Mouse (Mus musculus): Measurements from ENCODE around the gene Gm26661. TPM values are rescaled to one million over a fixed set of nuclear protein-coding genes. Genes with fewer than 3 reads are reported as not detected.
A peak's percentile ranks its signal among the peaks of the same experiment; 100 is the strongest.

The Gm26661 gene
- total and polyA plus RNA-seq, 2 experiments from 2014 or later = not detected

GRCm38 (mm10) chr14:7821341-7821740 lies 30.0 kb downstream of the Gm26661 start:
- Histone ChIP-seq H3K27me3 (ENCODE audit: insufficient read depth, low read length) (no peaks in the 10 kb centered on the region), H3K36me3 (ENCODE audit: insufficient read depth) (no peaks in the 10 kb centered on the region), H3K9me3 (ENCODE audit: low read length) (no peaks in the 10 kb centered on the region), H3K9ac (no peak overlapping the region), H3K4me3 (ENCODE audit: low read depth, low read length) (no peak overlapping the region), H3K27ac (ENCODE audit: low read depth, low read length) (no peak overlapping the region), H3K4me2 (ENCODE audit: low read depth) (no peak overlapping the region), H3K4me1 (ENCODE audit: insufficient read depth) (peaks cover 22% of the 10 kb centered on the region)
- no peak for TF ChIP-seq CTCF (IDR thresholded peaks at IDR 0.05; ENCODE audit: low read depth)
- DNase-seq (no peak), ATAC-seq (no peak)
- 72% methylated on average over 8 of the region's 8 CpGs for WGBS

DNA sequence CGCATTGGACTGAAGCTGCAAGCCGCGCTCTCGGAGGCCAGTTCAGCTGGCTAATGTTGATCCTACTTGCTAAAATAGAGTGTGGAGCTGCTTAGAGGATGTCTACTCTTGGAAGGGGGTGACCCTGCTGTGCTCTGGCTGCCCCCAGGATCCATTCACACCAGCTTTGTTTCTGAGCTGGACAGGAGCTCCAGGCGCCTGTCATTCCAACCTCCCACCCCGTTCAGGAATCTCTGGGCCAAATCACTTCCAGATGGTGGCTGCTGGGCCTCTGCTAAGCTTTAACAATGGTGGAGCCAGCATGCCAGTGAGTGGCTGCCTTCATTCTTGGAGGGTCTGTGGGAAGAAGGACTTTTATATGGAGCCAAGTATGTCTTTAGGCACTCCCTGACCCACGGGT lies 31.3 kb downstream of the Gm26661 start:
- Histone ChIP-seq H3K4me1 (ENCODE audit: insufficient read depth) (peaks cover 28% of the 10 kb centered on the region), H3K36me3 (ENCODE audit: insufficient read depth) (no peaks in the 10 kb centered on the region), H3K9ac (no peak overlapping the region), H3K4me2 (ENCODE audit: low read depth) (no peak overlapping the region), H3K27ac (ENCODE audit: low read depth, low read length) (no peak overlapping the region), H3K4me3 (ENCODE audit: low read depth, low read length) (no peak overlapping the region), H3K27me3 (ENCODE audit: insufficient read depth, low read length) (no peaks in the 10 kb centered on the region), H3K9me3 (ENCODE audit: low read length) (no peaks in the 10 kb centered on the region)
- TF ChIP-seq CTCF (IDR thresholded peaks at IDR 0.05; ENCODE audit: low read depth) = no peak
- no peak for DNase-seq
- WGBS = 27% methylated on average over 7 of the region's 7 CpGs
- no peak for ATAC-seq

GRCm38 (mm10) chr14:7824651-7825268 lies 33.4 kb downstream of the Gm26661 start:
- 84% methylated on average over 8 of the region's 8 CpGs for WGBS
- H3K4me2 ChIP-seq (ENCODE audit: low read depth) = no peak overlapping the region
- no peak for ATAC-seq

GRCm38 (mm10) chr14:7826151-7826937 lies 35.0 kb downstream of the Gm26661 start:
- TF ChIP-seq CTCF (IDR thresholded peaks at IDR 0.05; ENCODE audit: low read depth) = no peak
- Histone ChIP-seq H3K4me2 (ENCODE audit: low read depth) (no peak overlapping the region), H3K27me3 (ENCODE audit: insufficient read depth, low read length) (no peaks in the 10 kb centered on the region), H3K9ac (peak overlapping the region; percentile 1; the same call in 1 of the 2 replicates), H3K4me3 (ENCODE audit: low read depth, low read length) (no peak overlapping the region), H3K27ac (ENCODE audit: low read depth, low read length) (peak overlapping the region; percentile 40; the same call in 1 of the 2 replicates), H3K36me3 (ENCODE audit: insufficient read depth) (no peaks in the 10 kb centered on the region), H3K9me3 (ENCODE audit: low read length) (no peaks in the 10 kb centered on the region), H3K4me1 (ENCODE audit: insufficient read depth) (peaks cover 10% of the 10 kb centered on the region)
- DNase-seq (no peak), ATAC-seq (peak; percentile 53)
- WGBS = 20% methylated on average over 10 of the region's 10 CpGs

More at GRCm38 (mm10) chr14:7824651-7825268, 33.4 kb downstream of the Gm26661 start:
- H3K4me1 ChIP-seq (ENCODE audit: insufficient read depth) = peaks cover 21% of the 10 kb centered on the region
- no peak overlapping the region for H3K9ac ChIP-seq
- H3K4me3 ChIP-seq (ENCODE audit: low read depth, low read length) = no peak overlapping the region
- DNase-seq = no peak
- no peaks in the 10 kb centered on the region for H3K36me3 ChIP-seq (ENCODE audit: insufficient read depth)
- no peaks in the 10 kb centered on the region for H3K9me3 ChIP-seq (ENCODE audit: low read length)
- H3K27me3 ChIP-seq (ENCODE audit: insufficient read depth, low read length) = no peaks in the 10 kb centered on the region
- no peak overlapping the region for H3K27ac ChIP-seq (ENCODE audit: low read depth, low read length)
- TF ChIP-seq CTCF (IDR thresholded peaks at IDR 0.05; ENCODE audit: low read depth) = no peak

GRCm38 (mm10) chr14:7829181-7829580 lies 37.8 kb downstream of the Gm26661 start:
- 92% methylated on average over 2 of the region's 2 CpGs for WGBS

DNA sequence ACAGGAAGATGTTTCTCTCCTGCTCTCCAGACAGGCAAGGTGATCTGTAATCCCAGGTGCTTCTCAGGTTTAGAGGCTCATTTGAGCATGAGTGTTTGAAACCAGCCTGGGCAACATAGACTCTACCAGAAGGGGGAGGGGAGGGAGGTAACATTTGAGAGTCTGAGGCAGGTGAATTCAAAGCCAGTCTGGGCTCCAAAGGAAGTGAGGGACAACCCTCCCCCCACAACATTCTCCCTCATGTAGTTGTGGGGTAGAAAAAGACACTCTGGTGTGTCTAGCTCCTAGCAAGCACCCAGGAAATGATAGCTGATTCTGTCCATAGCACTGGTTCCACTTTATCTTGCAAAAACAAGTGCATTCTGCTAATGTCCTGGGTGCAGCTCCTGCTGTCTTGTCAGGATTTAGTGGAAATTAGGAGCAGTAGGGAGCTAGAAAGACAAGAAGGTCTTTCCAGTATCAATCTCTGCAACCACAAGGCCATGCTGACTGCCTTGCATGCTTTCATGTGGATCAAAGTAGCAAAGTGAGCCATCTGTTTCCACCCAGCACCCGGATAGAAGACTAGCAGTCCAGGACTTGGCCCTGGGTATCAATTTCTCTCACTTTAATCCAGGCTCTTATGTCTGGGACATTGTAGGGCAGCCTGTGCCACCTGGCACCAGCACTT lies 40.5 kb downstream of the Gm26661 start:
- ATAC-seq (no peak), DNase-seq (no peak)
- Histone ChIP-seq H3K4me3 (ENCODE audit: low read depth, low read length) (no peak overlapping the region), H3K4me2 (ENCODE audit: low read depth) (no peak overlapping the region), H3K27me3 (ENCODE audit: insufficient read depth, low read length) (no peaks in the 10 kb centered on the region), H3K9ac (no peak overlapping the region), H3K9me3 (ENCODE audit: low read length) (no peaks in the 10 kb centered on the region), H3K36me3 (ENCODE audit: insufficient read depth) (no peaks in the 10 kb centered on the region), H3K4me1 (ENCODE audit: insufficient read depth) (0 out of 2 replicates have a peak, but pooled peaks cover under 1% of the 10 kb centered on the region), H3K27ac (ENCODE audit: low read depth, low read length) (no peak overlapping the region)
- 50% methylated on average over 1 of the region's 1 CpGs for WGBS
- TF ChIP-seq CTCF (IDR thresholded peaks at IDR 0.05; ENCODE audit: low read depth) = no peak

More at GRCm38 (mm10) chr14:7829181-7829580, 37.8 kb downstream of the Gm26661 start:
- Histone ChIP-seq H3K27ac (ENCODE audit: low read depth, low read length) (no peak overlapping the region), H3K9ac (no peak overlapping the region), H3K4me3 (ENCODE audit: low read depth, low read length) (no peak overlapping the region), H3K4me2 (ENCODE audit: low read depth) (no peak overlapping the region), H3K36me3 (ENCODE audit: insufficient read depth) (no peaks in the 10 kb centered on the region), H3K27me3 (ENCODE audit: insufficient read depth, low read length) (no peaks in the 10 kb centered on the region), H3K9me3 (ENCODE audit: low read length) (no peaks in the 10 kb centered on the region), H3K4me1 (ENCODE audit: insufficient read depth) (peaks cover 8% of the 10 kb centered on the region)
- DNase-seq = no peak
- no peak for TF ChIP-seq CTCF (IDR thresholded peaks at IDR 0.05; ENCODE audit: low read depth)
- no peak for ATAC-seq

GRCm38 (mm10) chr14:7832440-7832783 lies 41.0 kb downstream of the Gm26661 start:
- TF ChIP-seq CTCF (IDR thresholded peaks at IDR 0.05; ENCODE audit: low read depth) = no peak
- no peak for DNase-seq
- H3K36me3 ChIP-seq (ENCODE audit: insufficient read depth) = no peaks in the 10 kb centered on the region
- no peaks in the 10 kb centered on the region for H3K27me3 ChIP-seq (ENCODE audit: insufficient read depth, low read length)
- H3K9me3 ChIP-seq (ENCODE audit: low read length) = no peaks in the 10 kb centered on the region
- H3K4me2 ChIP-seq (ENCODE audit: low read depth) = no peak overlapping the region
- ATAC-seq = no peak
- no peak overlapping the region for H3K9ac ChIP-seq
- no peak overlapping the region for H3K27ac ChIP-seq (ENCODE audit: low read depth, low read length)
- WGBS = over 99% methylated on average over 5 of the region's 5 CpGs
- H3K4me1 ChIP-seq (ENCODE audit: insufficient read depth) = no peaks in the 10 kb centered on the region
- H3K4me3 ChIP-seq (ENCODE audit: low read depth, low read length) = no peak overlapping the region
